Comparison of ENCODE assay signal across 12 mouse cellular contexts in the genomic region with DNA sequence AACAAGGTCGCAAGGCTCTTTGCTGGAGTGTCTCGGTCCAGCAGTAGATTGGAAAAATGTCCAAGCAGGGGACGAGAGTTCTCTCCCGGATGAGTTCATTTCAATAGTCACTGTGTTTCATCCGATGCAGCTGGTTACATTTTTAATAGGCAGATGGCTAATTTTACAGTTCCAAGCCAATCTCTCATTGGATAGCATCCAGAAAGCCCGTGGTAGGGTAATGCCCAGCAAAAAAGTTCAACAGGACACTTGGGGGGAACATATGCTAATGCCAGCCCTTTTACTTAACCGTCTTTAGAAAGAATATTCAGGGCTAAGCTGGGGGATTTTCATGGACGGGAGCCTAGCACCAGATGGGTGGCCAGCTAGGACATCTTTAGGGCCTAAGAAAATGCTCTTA.
DNase-seq lines count a peak whose midpoint lies in the region; ATAC-seq and TF ChIP-seq lines count a peak whose summit lies in the region.
"Had no signal": no experiment of that assay in that cellular context is flagged by ENCODE, and none has a peak within 500 bp of the region (broad histone marks: within the 10 kb centered on the region; RNA-seq: fewer than 3 reads in every experiment).

No protein-coding gene starts in this region.

- TF ChIP-seq CTCF in intestine, postnatal 0 days (IDR thresholded peaks at IDR 0.05; ENCODE audit: low read depth): no peak

- no peaks in the 10 kb centered on the region for H3K9me3 ChIP-seq in intestine, embryonic 14.5 days (ENCODE audit: control insufficient read depth, low read length)
- H3K9me3 ChIP-seq in intestine, postnatal 0 days (ENCODE audit: control insufficient read depth): no peaks in the 10 kb centered on the region
- H3K9me3 ChIP-seq in hindbrain, embryonic 15.5 days: no peaks in the 10 kb centered on the region
- no peaks in the 10 kb centered on the region for H3K9me3 ChIP-seq in heart, embryonic 10.5 days

- H3K4me1 ChIP-seq in intestine, embryonic 14.5 days (replicated peaks; ENCODE audit: control insufficient read depth, insufficient read depth, low read length): peaks cover 16% of the 10 kb centered on the region
- H3K4me1 ChIP-seq in intestine, postnatal 0 days (replicated peaks; ENCODE audit: control insufficient read depth, insufficient read depth, low read length): peaks cover 6% of the 10 kb centered on the region; the same call in 1 of the 2 replicates
- peaks cover 19% of the 10 kb centered on the region; the same call in 1 of the 2 replicates for H3K4me1 ChIP-seq in hindbrain, embryonic 15.5 days (replicated peaks)
- H3K4me1 ChIP-seq in heart, embryonic 10.5 days: no peaks in the 10 kb centered on the region

- WGBS in intestine, embryonic 14.5 days: 60% methylated on average over 8 of the region's 8 CpGs
- WGBS in intestine, postnatal 0 days: 67% methylated on average over 8 of the region's 8 CpGs
- WGBS in hindbrain, embryonic 15.5 days: 13% methylated on average over 8 of the region's 8 CpGs
- 66% methylated on average over 8 of the region's 8 CpGs for WGBS in heart, embryonic 10.5 days

- ATAC-seq in intestine, embryonic 14.5 days (replicated peaks; ENCODE audit: low FRiP score, low TSS enrichment, low read depth): no peak
- no peak for ATAC-seq in intestine, postnatal 0 days
- ATAC-seq in hindbrain, embryonic 15.5 days (ENCODE audit: low FRiP score, low read depth): 0 out of 2 replicates have a peak, but pooled peaks have one; percentile 34

- H3K4me2 ChIP-seq in intestine, embryonic 14.5 days (ENCODE audit: low read length): no peak overlapping the region
- H3K4me2 ChIP-seq in intestine, postnatal 0 days (replicated peaks; ENCODE audit: low read depth): no peak overlapping the region
- no peak overlapping the region for H3K4me2 ChIP-seq in hindbrain, embryonic 15.5 days

- no peak overlapping the region for H3K4me3 ChIP-seq in intestine, embryonic 14.5 days (ENCODE audit: low read depth, low read length)
- no peak overlapping the region for H3K4me3 ChIP-seq in intestine, postnatal 0 days (ENCODE audit: low read depth, low read length)
- no peak overlapping the region for H3K4me3 ChIP-seq in hindbrain, embryonic 15.5 days
- no peak overlapping the region for H3K4me3 ChIP-seq in heart, embryonic 10.5 days

- H3K27me3 ChIP-seq in intestine, embryonic 14.5 days (replicated peaks; ENCODE audit: control insufficient read depth, insufficient read depth, low read length): no peaks in the 10 kb centered on the region
- H3K27me3 ChIP-seq in intestine, postnatal 0 days (replicated peaks; ENCODE audit: control insufficient read depth, insufficient read depth, low read length): 0 out of 2 replicates have a peak, but pooled peaks cover 4% of the 10 kb centered on the region
- H3K27me3 ChIP-seq in hindbrain, embryonic 15.5 days: 0 out of 2 replicates have a peak, but pooled peaks cover 4% of the 10 kb centered on the region
- 0 out of 2 replicates have a peak, but pooled peaks cover 6% of the 10 kb centered on the region for H3K27me3 ChIP-seq in heart, embryonic 10.5 days (ENCODE audit: insufficient read depth, poor library complexity, severe bottlenecking)

- H3K27ac ChIP-seq in intestine, embryonic 14.5 days (ENCODE audit: low read depth): 0 out of 2 replicates have a peak overlapping the region, but pooled peaks have one; percentile 33
- no peak overlapping the region for H3K27ac ChIP-seq in intestine, postnatal 0 days (ENCODE audit: low read depth, low read length)
- peak overlapping the region; percentile 52 for H3K27ac ChIP-seq in hindbrain, embryonic 15.5 days (replicated peaks)
- H3K27ac ChIP-seq in heart, embryonic 10.5 days: no peak overlapping the region
- H3K27ac ChIP-seq: liver, embryonic 14.5 days had no signal

- DNase-seq in intestine, embryonic 14.5 days (ENCODE audit: low spot score): no peak
- peak; percentile 31 to 32 for DNase-seq in right cerebral cortex, postnatal 10 days (ENCODE audit: low spot score in 2 of 2)
- no peak for DNase-seq in right cerebral cortex, adult 2 months (ENCODE audit: low spot score in 2 of 2)
- DNase-seq in lung, postnatal 36 days: no peak
- no peak for DNase-seq in heart, adult 18-20 months
- DNase-seq in heart, embryonic 10.5 days (ENCODE audit: low spot score): no peak
- DNase-seq: heart, postnatal 4 days; right cerebral cortex, postnatal 25 days; thymus, postnatal 4 days had no signal

- no peak overlapping the region for H3K9ac ChIP-seq in intestine, embryonic 14.5 days (ENCODE audit: low read length)
- H3K9ac ChIP-seq in intestine, postnatal 0 days (ENCODE audit: low read depth, low read length): no peak overlapping the region
- no peak overlapping the region for H3K9ac ChIP-seq in hindbrain, embryonic 15.5 days
- H3K9ac ChIP-seq: liver, embryonic 14.5 days had no signal

- no peaks in the 10 kb centered on the region for H3K36me3 ChIP-seq in intestine, embryonic 14.5 days (ENCODE audit: control insufficient read depth, insufficient read depth, low read length)
- H3K36me3 ChIP-seq in intestine, postnatal 0 days (ENCODE audit: control insufficient read depth, insufficient read depth): no peaks in the 10 kb centered on the region
- no peaks in the 10 kb centered on the region for H3K36me3 ChIP-seq in hindbrain, embryonic 15.5 days
- no peaks in the 10 kb centered on the region for H3K36me3 ChIP-seq in heart, embryonic 10.5 days

Comparison
In these comparisons a context has a peak if more than half of its experiments do, and no peak if none do; other contexts are left out.
1. DNase-seq: peak in right cerebral cortex, postnatal 10 days (2 of 2); none in intestine, embryonic 14.5 days (single experiment), right cerebral cortex, adult 2 months (0 of 2), lung, postnatal 36 days (single experiment), heart, adult 18-20 months (0 of 2) and heart, embryonic 10.5 days (single experiment).
2. H3K27ac ChIP-seq: peak in intestine, embryonic 14.5 days (single experiment) and hindbrain, embryonic 15.5 days (single experiment); none in intestine, postnatal 0 days (single experiment) and heart, embryonic 10.5 days (single experiment).